Mouse (Mus musculus) lung, embryonic 16.5 days (tissue): ENCODE measurements around the gene Nphs1. TPM values are rescaled to one million over a fixed set of nuclear protein-coding genes. Genes with fewer than 3 reads are reported as not detected.
A peak's percentile ranks its signal among the peaks of the same experiment; 100 is the strongest.

Source experiments
- ATAC-seq: fragments of 200-750 bp; cut with Nextera tagmentation; 2 replicates; pipeline ENCODE4 v1.8.0; 2017; ENCODE audit warnings: low read depth, mild to moderate bottlenecking, moderate library complexity
- H3K27ac ChIP-seq: fragments of 300-500 bp; sonication (generic); 2 replicates; pipeline ENCODE4 v1.5.1; 2014; ENCODE audit warnings: mild to moderate bottlenecking, control low read depth, low read length
- H3K27me3 ChIP-seq: fragments of 300-500 bp; sonication (generic); 2 replicates; pipeline ENCODE4 v1.6.1; 2014; ENCODE audit warnings: low read depth, low read length, mixed read lengths; ENCODE audit not compliant: control insufficient read depth, insufficient read depth
- H3K36me3 ChIP-seq: fragments of 300-500 bp; sonication (generic); 2 replicates; pipeline ENCODE4 v1.6.1; 2014; ENCODE audit warnings: low read length; ENCODE audit not compliant: control insufficient read depth, insufficient read depth
- H3K4me1 ChIP-seq: fragments of 300-500 bp; sonication (generic); replicated peaks from 2 replicates; pipeline ENCODE4 v1.6.1; 2014; ENCODE audit warnings: low read length, mixed read lengths; ENCODE audit not compliant: control insufficient read depth, insufficient read depth
- H3K4me2 ChIP-seq: fragments of 300-500 bp; sonication (generic); 2 replicates; pipeline ENCODE4 v1.6.1; 2014; ENCODE audit warnings: low read depth, low read length, control low read depth
- H3K4me3 ChIP-seq: fragments of 300-500 bp; sonication (generic); 2 replicates; pipeline ENCODE4 v1.5.1; 2014; ENCODE audit warnings: mild to moderate bottlenecking, low read length, control low read depth
- H3K9ac ChIP-seq: fragments of 300-500 bp; sonication (generic); 2 replicates; pipeline ENCODE4 v1.6.1; 2014; ENCODE audit warnings: low read length, control low read depth
- H3K9me3 ChIP-seq: fragments of 300-500 bp; sonication (generic); 2 replicates; pipeline ENCODE4 v1.6.1; 2016; ENCODE audit warnings: low read length; ENCODE audit not compliant: control insufficient read depth
- whole genome bisulfite sequencing: fragments of 180-500 bp; shearing (Covaris S2); extraction: QIAGEN DNeasy Blood & Tissue Kit; methylation state at CpG from one replicate; pipeline ENCODE4 v1.1.7; 2014; 5-methylcytosine and 5-hydroxymethylcytosine counted together
- polyA plus RNA-seq: library from polyadenylated mRNA; unstranded; fragments of >200 nt; fragmentation: Nextera tagmentation; extraction: Ambion mirVana; gene quantifications from 2 replicates; pipeline ENCODE4 v1.2.1, GENCODE M21; 2015

Nphs1 gene
- polyA plus RNA-seq, 1 experiment from 2014 or later, result not detected

DNA sequence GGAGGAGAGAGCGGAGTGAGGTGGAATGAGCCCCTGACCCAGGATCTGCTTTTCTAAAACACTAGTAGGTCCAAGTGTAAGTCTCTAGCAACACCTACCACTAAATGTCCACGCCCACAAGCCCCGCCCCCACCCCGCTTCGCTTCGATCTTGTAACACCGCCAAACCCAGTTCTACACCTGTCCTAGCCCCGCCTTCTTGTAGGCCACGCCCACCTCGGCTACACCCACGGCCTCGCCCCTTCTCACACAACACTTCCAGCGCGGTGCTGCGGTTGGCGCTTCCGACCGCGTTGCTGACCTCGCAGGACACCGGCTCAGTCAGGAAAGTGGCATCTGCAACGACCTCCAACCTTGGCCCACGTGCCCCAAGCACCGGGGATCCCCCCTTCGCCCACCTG, 4.3 kb upstream of the Nphs1 start:
- no peaks in the 10 kb centered on the region; the same call in 1 of the 2 replicates for H3K4me1 ChIP-seq
- H3K27me3 ChIP-seq, result peaks cover 65% of the 10 kb centered on the region
- ATAC-seq, result peak; percentile 47; the same call in 1 of the 2 replicates
- no peak overlapping the region for H3K4me3 ChIP-seq
- H3K4me2 ChIP-seq, result no peak overlapping the region
- WGBS, result 2% methylated on average over 25 of the region's 25 CpGs
- no peaks in the 10 kb centered on the region for H3K36me3 ChIP-seq
- no peaks in the 10 kb centered on the region for H3K9me3 ChIP-seq
- H3K27ac ChIP-seq, result no peak overlapping the region
- H3K9ac ChIP-seq, result no peak overlapping the region

GRCm38 (mm10) chr7:30454259-30454658, 3.9 kb upstream of the Nphs1 start:
- Histone ChIP-seq H3K9ac (no peak overlapping the region), H3K36me3 (no peaks in the 10 kb centered on the region), H3K27ac (no peak overlapping the region), H3K9me3 (no peaks in the 10 kb centered on the region), H3K4me1 (no peaks in the 10 kb centered on the region; the same call in 1 of the 2 replicates), H3K4me2 (no peak overlapping the region), H3K4me3 (no peak overlapping the region), H3K27me3 (peaks cover 70% of the 10 kb centered on the region)
- ATAC-seq, result no peak
- WGBS, result 8% methylated on average over 6 of the region's 6 CpGs

- Histone ChIP-seq H3K36me3 (no peaks in the 10 kb centered on the region), H3K4me1 (no peaks in the 10 kb centered on the region; the same call in 1 of the 2 replicates), H3K9ac (no peak overlapping the region), H3K4me2 (no peak overlapping the region), H3K27me3 (peaks cover 89% of the 10 kb centered on the region), H3K27ac (no peak overlapping the region), H3K9me3 (no peaks in the 10 kb centered on the region), H3K4me3 (no peak overlapping the region)
- no peak for ATAC-seq
- 2% methylated on average over 9 of the region's 9 CpGs for WGBS
These were observed 1.6 kb upstream of the Nphs1 start for GRCm38 (mm10) chr7:30456487-30456886.

GRCm38 (mm10) chr7:30456911-30457628, 1.0 kb upstream of the Nphs1 start:
- H3K9me3 ChIP-seq, result no peaks in the 10 kb centered on the region
- no peak overlapping the region for H3K4me3 ChIP-seq
- no peak for ATAC-seq
- no peak overlapping the region for H3K9ac ChIP-seq
- H3K27me3 ChIP-seq, result peaks cover 87% of the 10 kb centered on the region
- WGBS, result under 1% methylated on average over 31 of the region's 31 CpGs
- H3K4me1 ChIP-seq, result no peaks in the 10 kb centered on the region; the same call in 1 of the 2 replicates
- no peak overlapping the region for H3K27ac ChIP-seq
- no peaks in the 10 kb centered on the region for H3K36me3 ChIP-seq
- no peak overlapping the region for H3K4me2 ChIP-seq

DNA sequence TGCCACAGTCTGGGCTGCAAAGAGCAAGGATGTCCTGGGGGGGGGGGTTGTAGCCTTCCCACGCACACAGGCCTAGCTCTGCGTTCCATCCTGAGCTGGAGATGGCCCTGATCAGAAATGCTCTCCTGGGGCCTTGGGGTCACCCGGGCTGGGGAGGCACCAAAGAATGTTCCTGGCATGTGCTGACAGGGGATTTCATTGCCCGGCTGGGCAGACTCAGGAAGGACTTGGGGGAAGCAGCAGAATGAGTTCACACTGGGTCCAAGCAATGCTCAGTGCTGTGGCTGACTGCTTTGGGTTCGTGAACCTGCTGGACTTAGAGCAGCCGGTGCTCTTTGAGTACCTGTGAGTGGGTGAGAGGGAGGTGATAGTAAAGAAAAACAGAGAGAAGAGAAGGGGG, 1.4 kb downstream of the Nphs1 start:
- 33% methylated on average over 6 of the region's 6 CpGs for WGBS
- H3K4me3 ChIP-seq, result no peak overlapping the region
- no peaks in the 10 kb centered on the region for H3K4me1 ChIP-seq
- H3K9me3 ChIP-seq, result no peaks in the 10 kb centered on the region
- H3K4me2 ChIP-seq, result no peak overlapping the region
- H3K27ac ChIP-seq, result no peak overlapping the region
- no peaks in the 10 kb centered on the region for H3K36me3 ChIP-seq
- no peak overlapping the region for H3K9ac ChIP-seq
- no peak for ATAC-seq
- H3K27me3 ChIP-seq, result peaks cover 84% of the 10 kb centered on the region

- ATAC-seq, result no peak
- H3K27me3 ChIP-seq, result peaks cover 78% of the 10 kb centered on the region
- WGBS, result 42% methylated on average over 7 of the region's 7 CpGs
These were observed 5.5 kb downstream of the Nphs1 start for GRCm38 (mm10) chr7:30463568-30463967.

DNA sequence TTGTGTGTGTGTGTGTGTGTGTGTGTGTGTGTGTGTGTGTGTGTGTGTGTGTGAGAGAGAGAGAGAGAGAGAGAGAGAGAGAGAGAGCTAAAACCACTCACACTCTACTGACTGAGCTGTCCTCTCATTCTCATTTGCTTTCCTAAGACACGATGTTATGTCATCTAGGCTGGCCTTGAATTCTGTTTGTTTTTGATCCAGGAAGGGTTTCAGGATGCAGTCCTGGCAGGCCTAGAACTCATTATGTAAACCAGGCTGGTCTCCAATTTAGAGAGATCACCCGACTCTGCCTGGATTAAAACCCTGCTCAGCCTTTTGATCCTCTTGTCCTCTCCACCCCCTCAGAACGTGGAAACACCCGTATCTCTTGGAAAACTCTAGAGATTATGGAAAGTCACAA, 5.9 kb downstream of the Nphs1 start:
- Histone ChIP-seq H3K4me2 (no peak overlapping the region), H3K4me1 (no peaks in the 10 kb centered on the region), H3K9ac (no peak overlapping the region), H3K4me3 (no peak overlapping the region), H3K9me3 (no peaks in the 10 kb centered on the region), H3K27me3 (peaks cover 75% of the 10 kb centered on the region), H3K27ac (no peak overlapping the region), H3K36me3 (no peaks in the 10 kb centered on the region)
- no peak for ATAC-seq
- WGBS, result 21% methylated on average over 4 of the region's 4 CpGs

More at GRCm38 (mm10) chr7:30463568-30463967, 5.5 kb downstream of the Nphs1 start:
- Histone ChIP-seq H3K4me2 (no peak overlapping the region), H3K4me3 (no peak overlapping the region), H3K27ac (no peak overlapping the region), H3K9me3 (no peaks in the 10 kb centered on the region), H3K4me1 (no peaks in the 10 kb centered on the region), H3K9ac (no peak overlapping the region), H3K36me3 (no peaks in the 10 kb centered on the region)

DNA sequence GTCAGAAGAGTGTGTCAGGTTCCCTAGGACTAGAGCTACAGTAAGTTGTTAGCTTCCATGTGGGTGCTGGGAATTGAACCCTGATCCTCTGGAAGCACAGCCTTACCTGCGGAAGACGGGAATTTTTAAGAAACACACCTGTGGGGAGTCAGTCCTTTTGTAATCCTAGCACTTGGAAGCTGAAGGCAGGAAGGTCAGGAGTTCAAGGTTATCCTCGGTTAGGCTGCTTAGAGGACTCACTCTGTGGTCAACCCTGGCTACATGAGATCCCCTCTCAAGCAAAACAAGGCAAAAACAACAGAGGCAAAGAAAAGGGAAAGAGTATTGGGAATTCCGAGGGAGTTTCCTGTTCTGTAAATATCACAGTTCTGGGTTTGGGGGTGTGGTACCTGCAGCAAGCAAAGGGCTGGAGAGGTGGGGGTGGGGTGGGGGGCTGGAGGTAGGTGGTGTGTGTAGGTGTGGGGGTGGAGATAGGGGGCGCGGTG, 6.7 kb downstream of the Nphs1 start:
- WGBS, result 9% methylated on average over 6 of the region's 6 CpGs
- Histone ChIP-seq H3K27me3 (peaks cover 68% of the 10 kb centered on the region), H3K4me1 (no peaks in the 10 kb centered on the region), H3K36me3 (no peaks in the 10 kb centered on the region), H3K9me3 (no peaks in the 10 kb centered on the region), H3K4me2 (no peak overlapping the region), H3K27ac (no peak overlapping the region), H3K9ac (no peak overlapping the region), H3K4me3 (no peak overlapping the region)
- no peak for ATAC-seq

DNA sequence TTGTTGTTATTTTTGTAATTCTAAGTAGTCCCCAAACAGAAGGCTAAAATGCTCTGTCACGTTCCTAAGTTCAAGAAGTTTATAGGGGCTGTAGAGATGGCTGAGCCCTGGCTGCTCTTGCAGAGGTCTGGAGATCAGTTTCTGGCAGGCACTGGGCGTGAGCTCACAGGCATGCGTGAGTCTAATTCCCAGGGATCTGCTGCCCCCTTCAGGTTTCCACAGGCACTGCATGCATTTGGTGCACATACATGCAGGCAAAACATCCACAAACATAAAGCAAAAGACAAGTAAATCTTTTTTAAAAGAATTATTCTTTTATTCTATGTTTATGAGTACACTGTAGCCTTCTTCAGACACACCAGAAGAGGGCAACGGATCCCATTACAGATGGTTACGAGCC, 14.3 kb downstream of the Nphs1 start:
- WGBS, result 42% methylated on average over 5 of the region's 5 CpGs
- Histone ChIP-seq H3K4me2 (no peak overlapping the region), H3K27me3 (peaks cover 7% of the 10 kb centered on the region), H3K9me3 (no peaks in the 10 kb centered on the region), H3K27ac (no peak overlapping the region), H3K4me1 (no peaks in the 10 kb centered on the region), H3K4me3 (no peak overlapping the region), H3K9ac (no peak overlapping the region), H3K36me3 (no peaks in the 10 kb centered on the region)
- ATAC-seq, result no peak
